Mouse (Mus musculus) CD4-positive naive resting alpha-beta T cell, adult 57 days (primary cell): ENCODE data around the gene Arrb1. TPM values are rescaled to one million over a fixed set of nuclear protein-coding genes. Genes with fewer than 3 reads are reported as not detected.

Experiments
- total RNA-seq: library from RNA; stranded (reverse); gene quantifications from one replicate; pipeline ENCODE4 v1.2.4, GENCODE M21; 2023

The Arrb1 gene
- total RNA-seq = 90.6 TPM

GRCm38 (mm10) chr7:99534901-99535735, at the start of gene Arrb1:
Gene Arrb1 (plus strand): TSS chr7:99535466.

DNA sequence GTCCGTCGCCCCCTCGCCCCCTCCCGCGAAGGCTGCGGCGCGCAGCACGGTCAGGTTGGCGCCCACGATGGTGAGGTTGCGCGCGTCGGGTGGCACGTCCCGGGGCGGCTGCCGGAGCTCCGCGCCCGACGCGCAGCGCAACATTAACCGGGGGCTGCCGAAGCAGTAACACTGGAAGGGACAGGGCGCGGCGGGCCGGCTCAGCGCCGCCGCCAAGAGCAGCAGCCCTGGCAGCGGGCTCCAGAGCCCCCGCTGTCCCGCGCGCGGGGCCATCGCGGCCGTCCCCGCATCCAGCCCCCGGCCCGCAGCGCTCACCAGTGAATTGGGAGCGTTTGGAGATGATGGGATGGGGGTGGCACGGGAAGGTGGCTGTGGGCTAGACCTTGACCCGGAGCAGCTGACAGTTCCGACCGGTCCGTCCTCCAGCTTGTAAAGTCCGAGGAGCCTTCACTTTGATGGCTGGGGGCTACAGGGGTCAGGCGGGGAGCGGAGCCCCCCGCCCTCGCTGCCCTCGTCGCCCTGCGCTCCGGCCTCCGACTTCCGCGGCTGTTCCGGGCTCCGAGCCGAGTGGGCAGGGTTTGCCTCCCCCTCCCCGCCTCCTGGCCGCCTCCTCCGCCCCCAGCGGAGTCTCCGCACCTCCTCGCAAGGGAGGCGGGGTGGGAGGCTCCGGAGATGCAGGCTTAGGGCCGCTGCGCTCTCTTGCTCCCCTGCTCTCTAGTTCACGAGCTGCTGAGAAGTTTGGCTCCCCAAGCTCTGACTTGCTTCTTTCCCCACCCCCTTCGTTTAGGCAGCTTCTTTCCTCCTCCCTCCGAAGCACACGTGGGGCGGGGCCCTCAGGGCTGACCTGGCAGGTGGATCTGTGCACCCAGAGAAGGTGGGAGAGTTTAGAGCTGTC, 91.4 kb downstream of the Arrb1 start, which contains the start of gene Tpbgl:
TSS of gene Tpbgl (minus strand) at position 728 of the 895 bp plus-strand sequence.

Other genes with a start within 250 kb of the Arrb1 start
- gene Serpinh1, start 182.2 kb upstream of the Arrb1 start, total RNA-seq = 5.0 TPM
- gene Gdpd5, start 154.1 kb upstream of the Arrb1 start, total RNA-seq = 6.4 TPM
- 0.68 TPM for gene Klhl35, start 69.5 kb upstream of the Arrb1 start, total RNA-seq
- 1,620 TPM for gene Rps3, start 51.7 kb upstream of the Arrb1 start, total RNA-seq
- gene Tpbgl, start 91.6 kb downstream of the Arrb1 start, total RNA-seq = 3.8 TPM
- 0.56 TPM for gene Slco2b1, start 175.9 kb downstream of the Arrb1 start, total RNA-seq
- gene Olfr520, start 194.8 kb downstream of the Arrb1 start, total RNA-seq = not detected
- gene Olfr521, start 228.0 kb downstream of the Arrb1 start, total RNA-seq = not detected